Mouse (Mus musculus) hindbrain, embryonic 12.5 days (tissue): ENCODE results near the gene Eno2. TPM values are rescaled to one million over a fixed set of nuclear protein-coding genes. Genes with fewer than 3 reads are reported as not detected.

ENCODE experiments used
- ATAC-seq: fragments of 200-750 bp; cut with Nextera tagmentation; 2 replicates; pipeline ENCODE4 v1.8.0; 2017; ENCODE audit warnings: moderate TSS enrichment; ENCODE audit not compliant: low FRiP score
- H3K27ac ChIP-seq: fragments of 300-500 bp; sonication (generic); 2 replicates; pipeline ENCODE4 v1.5.1; 2016; ENCODE audit warnings: mild to moderate bottlenecking
- H3K27me3 ChIP-seq: fragments of 300-500 bp; sonication (generic); 2 replicates; pipeline ENCODE4 v1.6.1; 2016; ENCODE audit warnings: mild to moderate bottlenecking
- H3K36me3 ChIP-seq: fragments of 300-500 bp; sonication (generic); 2 replicates; pipeline ENCODE4 v1.6.1; 2016; ENCODE audit warnings: mild to moderate bottlenecking
- H3K4me1 ChIP-seq: fragments of 300-500 bp; sonication (generic); 2 replicates; pipeline ENCODE4 v1.6.1; 2016
- H3K4me2 ChIP-seq: fragments of 300-500 bp; sonication (generic); replicated peaks from 2 replicates; pipeline ENCODE4 v1.6.1; 2016; ENCODE audit warnings: mild to moderate bottlenecking
- H3K4me3 ChIP-seq: fragments of 300-500 bp; sonication (generic); 2 replicates; pipeline ENCODE4 v1.5.1; 2016; ENCODE audit warnings: mild to moderate bottlenecking
- H3K9ac ChIP-seq: fragments of 300-500 bp; sonication (generic); 2 replicates; pipeline ENCODE4 v1.6.1; 2016; ENCODE audit warnings: mild to moderate bottlenecking, moderate library complexity
- H3K9me3 ChIP-seq: fragments of 300-500 bp; sonication (generic); replicated peaks from 2 replicates; pipeline ENCODE4 v1.6.1; 2016; ENCODE audit warnings: mild to moderate bottlenecking
- WGBS: fragments of 180-500 bp; shearing (Covaris S2); methylation state at CpG from one replicate; pipeline ENCODE4 v1.1.7; 2016; 5-methylcytosine and 5-hydroxymethylcytosine counted together
- polyA plus RNA-seq: library from polyadenylated mRNA; unstranded; fragments of >200 nt; fragmentation: Nextera tagmentation; extraction: Ambion mirVana; gene quantifications from 2 replicates; pipeline ENCODE4 v1.2.1, GENCODE M21; 2016

The Eno2 gene
- polyA plus RNA-seq, 1 experiment from 2014 or later, result 18.7 TPM

DNA sequence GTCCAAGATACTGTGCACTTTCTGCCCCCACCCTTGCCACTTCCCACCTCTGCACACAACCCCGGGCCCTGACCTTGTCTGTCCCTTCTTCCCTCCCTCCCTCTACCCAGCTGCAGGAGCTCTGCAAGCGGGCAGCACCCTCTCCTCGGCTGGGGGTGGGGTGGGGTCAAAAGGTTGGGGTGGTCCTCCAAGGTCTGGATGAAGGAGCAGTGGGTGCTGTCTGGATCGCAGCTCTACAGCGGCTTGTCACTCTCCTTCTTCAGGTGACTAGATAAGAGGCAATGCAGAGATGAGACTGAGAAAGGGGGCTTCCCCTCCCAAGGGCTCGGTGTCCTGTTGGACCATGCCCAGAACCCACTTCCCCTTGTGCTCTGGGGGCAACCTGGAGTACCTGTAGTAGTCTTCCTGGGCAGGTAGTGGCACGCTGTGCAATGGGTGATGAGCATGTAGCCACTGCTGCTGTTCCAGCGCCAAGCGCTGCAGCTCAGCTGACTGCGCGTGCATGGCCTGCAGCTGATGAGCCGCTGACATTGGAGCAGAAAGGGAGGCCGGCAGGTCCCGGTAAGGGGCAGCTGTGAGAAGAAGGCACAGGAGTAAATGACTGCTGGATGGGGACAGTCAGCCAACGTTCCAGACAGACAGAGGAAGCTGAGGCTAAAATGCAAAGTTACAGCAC is 26.5 kb downstream of the Eno2 start:
- Histone ChIP-seq H3K9me3 (no peaks in the 10 kb centered on the region), H3K4me3 (no peak overlapping the region), H3K27me3 (no peaks in the 10 kb centered on the region), H3K36me3 (peaks cover 43% of the 10 kb centered on the region), H3K27ac (peak overlapping the region; percentile 23; the same call in 1 of the 2 replicates), H3K4me1 (peaks cover 50% of the 10 kb centered on the region), H3K4me2 (no peak overlapping the region), H3K9ac (no peak overlapping the region)
- no peak for ATAC-seq
- WGBS, result 93% methylated on average over 15 of the region's 15 CpGs

GRCm38 (mm10) chr6:124741842-124742241 is 27.6 kb downstream of the Eno2 start:
- no peaks in the 10 kb centered on the region for H3K27me3 ChIP-seq
- peaks cover 47% of the 10 kb centered on the region for H3K4me1 ChIP-seq
- ATAC-seq, result no peak
- H3K4me2 ChIP-seq, result peak overlapping the region; percentile 78
- H3K27ac ChIP-seq, result peak overlapping the region; percentile 100
- H3K36me3 ChIP-seq, result peaks cover 31% of the 10 kb centered on the region
- H3K9me3 ChIP-seq, result no peaks in the 10 kb centered on the region
- peak overlapping the region; percentile 94 for H3K9ac ChIP-seq
- H3K4me3 ChIP-seq, result peak overlapping the region; percentile 66
- 75% methylated on average over 3 of the region's 3 CpGs for WGBS

DNA sequence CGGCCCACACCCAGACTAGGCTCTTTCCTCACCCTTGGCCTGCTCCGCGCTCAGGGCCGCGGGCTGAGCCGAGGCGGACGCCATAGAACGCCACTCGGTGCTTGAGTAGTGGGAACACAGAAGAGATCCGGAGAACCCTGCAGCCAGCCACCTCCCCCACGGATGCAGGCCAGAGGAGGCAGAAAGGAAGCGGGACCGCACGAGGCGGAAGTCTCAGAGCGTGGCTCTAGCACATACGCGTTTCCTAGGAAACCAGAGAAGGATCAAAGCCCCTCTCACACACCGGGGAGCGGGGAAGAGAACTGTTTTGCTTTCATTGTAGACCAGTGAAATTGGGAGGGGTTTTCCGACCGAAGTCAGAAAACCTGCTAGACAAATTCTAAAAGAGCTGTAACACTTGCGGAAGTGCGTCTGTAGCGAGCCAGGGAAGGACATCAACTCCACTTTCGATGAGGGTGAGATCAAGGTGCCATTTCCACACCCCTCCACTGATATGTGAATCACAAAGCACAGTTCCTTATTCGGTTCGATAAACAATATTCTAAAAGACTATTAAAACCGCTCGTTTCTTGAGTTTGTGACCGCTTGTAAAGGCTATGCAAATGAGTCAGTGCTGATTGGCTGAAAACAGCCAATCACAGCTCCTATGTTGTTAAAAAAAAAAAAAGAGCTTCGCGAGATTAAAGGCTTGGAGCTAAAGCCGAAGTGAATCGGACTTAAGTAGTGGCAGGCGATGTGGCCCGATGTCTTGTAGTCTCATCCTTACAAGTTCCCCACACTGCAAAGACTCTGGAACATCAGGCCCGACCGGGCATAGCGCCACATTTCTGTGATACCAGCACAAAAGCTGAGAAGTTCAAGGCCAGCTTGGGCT is 28.3 kb downstream of the Eno2 start, which contains the start of gene Grcc10:
TSS of gene Grcc10 (minus strand) at position 487 of the 874 bp plus-strand sequence.
- H3K9ac ChIP-seq, result peak within 1 kb of the TSS; percentile 94
- H3K9me3 ChIP-seq, result no peaks in the 10 kb centered on the region
- peak within 1 kb of the TSS; percentile 78 for H3K4me2 ChIP-seq
- ATAC-seq, result peak; percentile 82
- peak within 1 kb of the TSS; percentile 100 for H3K27ac ChIP-seq
- H3K36me3 ChIP-seq, result peaks cover 27% of the 10 kb centered on the region
- no peaks in the 10 kb centered on the region for H3K27me3 ChIP-seq
- peaks cover 40% of the 10 kb centered on the region for H3K4me1 ChIP-seq
- peak within 1 kb of the TSS; percentile 66 for H3K4me3 ChIP-seq
- whole genome bisulfite sequencing, result under 1% methylated on average over 41 of the region's 41 CpGs

DNA sequence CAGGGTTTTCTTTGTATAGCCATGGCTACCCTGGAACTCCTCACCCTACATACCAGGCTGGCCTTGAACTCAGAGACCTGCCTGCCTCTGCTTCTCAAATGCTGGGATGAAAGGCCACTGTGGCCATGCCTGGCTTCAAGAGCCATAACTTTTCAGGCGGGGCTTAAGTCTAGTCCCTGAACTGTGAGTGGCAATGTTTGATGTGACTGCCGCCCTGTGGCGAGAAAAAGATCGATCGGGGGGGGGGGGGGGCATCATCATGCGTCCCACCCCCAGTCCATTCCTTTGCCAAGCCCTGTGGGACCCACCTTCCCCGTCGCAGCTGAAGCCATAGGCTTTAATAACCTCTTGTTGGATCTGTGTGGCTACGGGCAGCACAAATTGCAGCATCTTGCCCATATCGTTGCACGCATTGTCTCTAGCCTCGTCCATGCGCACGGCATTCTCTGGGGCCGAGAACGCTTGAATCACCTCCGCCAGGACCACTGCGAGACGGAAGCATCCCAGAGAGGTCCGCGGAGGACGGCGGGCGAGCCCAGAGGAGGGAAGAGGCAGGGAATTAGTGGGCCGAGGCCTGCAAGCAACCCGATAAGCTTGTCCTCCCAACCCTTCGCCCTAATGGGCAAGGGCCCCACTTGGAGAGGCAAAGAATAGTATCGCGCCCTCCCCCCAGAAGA is 29.1 kb downstream of the Eno2 start:
- ATAC-seq, result peak; percentile 21
- peak overlapping the region; percentile 100 for H3K27ac ChIP-seq
- peaks cover 27% of the 10 kb centered on the region for H3K36me3 ChIP-seq
- peak overlapping the region; percentile 66 for H3K4me3 ChIP-seq
- H3K9me3 ChIP-seq, result no peaks in the 10 kb centered on the region
- peaks cover 35% of the 10 kb centered on the region for H3K4me1 ChIP-seq
- no peaks in the 10 kb centered on the region for H3K27me3 ChIP-seq
- peak overlapping the region; percentile 94 for H3K9ac ChIP-seq
- under 1% methylated on average over 29 of the region's 29 CpGs for WGBS
- H3K4me2 ChIP-seq, result peak overlapping the region; percentile 78

GRCm38 (mm10) chr6:124739231-124739796 is 30.2 kb downstream of the Eno2 start:
- ATAC-seq, result no peak
- H3K9ac ChIP-seq, result no peak overlapping the region
- peak overlapping the region; percentile 78; the same call in 1 of the 2 replicates for H3K4me2 ChIP-seq
- H3K36me3 ChIP-seq, result peaks cover 18% of the 10 kb centered on the region
- H3K4me3 ChIP-seq, result peak overlapping the region; percentile 66; the same call in 1 of the 2 replicates
- no peaks in the 10 kb centered on the region for H3K27me3 ChIP-seq
- WGBS, result 87% methylated on average over 10 of the region's 10 CpGs
- H3K4me1 ChIP-seq, result peaks cover 29% of the 10 kb centered on the region
- H3K9me3 ChIP-seq, result no peaks in the 10 kb centered on the region
- no peak overlapping the region for H3K27ac ChIP-seq

DNA sequence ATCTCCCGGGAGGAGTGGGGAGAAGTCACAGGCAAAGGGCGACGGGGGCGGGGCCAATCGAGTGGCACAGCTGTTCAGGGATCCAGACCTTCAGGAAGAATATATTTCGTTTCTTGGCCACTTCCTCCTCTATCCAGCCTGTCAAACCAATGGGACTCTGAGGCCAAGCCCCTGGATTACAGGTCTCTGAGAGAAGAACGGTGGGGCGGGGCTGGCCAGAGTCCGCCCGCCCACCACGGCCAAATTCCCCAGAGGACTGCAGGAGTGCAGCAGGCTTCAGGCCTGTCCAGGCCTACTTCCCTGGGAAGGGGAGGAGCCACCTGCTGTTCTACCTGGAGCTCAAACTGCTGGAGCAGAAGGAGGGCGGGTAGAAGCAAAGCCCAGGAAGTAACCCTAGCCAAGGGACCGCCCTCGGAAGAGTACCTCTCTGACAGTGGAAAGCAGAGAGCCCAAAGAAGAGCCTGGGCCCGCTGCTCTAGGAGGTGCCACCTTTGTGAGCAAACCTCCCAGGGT is 30.9 kb downstream of the Eno2 start, which contains the start of gene Ptpn6:
TSS of gene Ptpn6 (minus strand) at position 204 of the 513 bp plus-strand sequence.
- peak within 1 kb of the TSS; percentile 47 for H3K9ac ChIP-seq
- H3K4me1 ChIP-seq, result peaks cover 29% of the 10 kb centered on the region
- no peak within 1 kb of the TSS for H3K4me3 ChIP-seq
- peaks cover 11% of the 10 kb centered on the region for H3K36me3 ChIP-seq
- H3K9me3 ChIP-seq, result no peaks in the 10 kb centered on the region
- ATAC-seq, result no peak
- H3K27me3 ChIP-seq, result no peaks in the 10 kb centered on the region
- H3K4me2 ChIP-seq, result peak within 1 kb of the TSS; percentile 78; the same call in 1 of the 2 replicates
- WGBS, result 34% methylated on average over 15 of the region's 15 CpGs
- peak within 1 kb of the TSS; percentile 55 for H3K27ac ChIP-seq

DNA sequence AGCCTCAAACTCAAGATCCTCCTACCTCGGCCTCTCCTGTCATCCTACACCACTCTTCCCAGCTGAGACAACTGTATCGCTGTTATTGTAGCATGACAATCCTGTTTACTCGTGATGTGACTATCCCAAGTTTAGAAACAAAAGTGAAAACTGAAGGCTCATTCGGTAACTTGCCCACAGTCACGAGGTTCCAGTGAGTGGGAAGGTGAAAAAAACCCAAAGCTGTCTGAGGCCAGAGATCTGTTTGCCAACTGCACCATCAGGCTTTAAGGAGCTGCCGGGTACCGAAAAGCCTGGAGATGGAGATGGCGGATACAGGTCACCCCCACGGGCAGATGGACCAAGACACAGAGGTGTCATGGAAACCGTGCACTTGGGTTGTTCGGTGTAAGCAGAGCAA is 32.4 kb downstream of the Eno2 start:
- H3K36me3 ChIP-seq, result no peaks in the 10 kb centered on the region; the same call in 1 of the 2 replicates
- H3K9me3 ChIP-seq, result no peaks in the 10 kb centered on the region
- no peak overlapping the region for H3K4me2 ChIP-seq
- H3K4me3 ChIP-seq, result no peak overlapping the region
- H3K27me3 ChIP-seq, result no peaks in the 10 kb centered on the region
- H3K27ac ChIP-seq, result no peak overlapping the region
- H3K4me1 ChIP-seq, result peaks cover 39% of the 10 kb centered on the region
- WGBS, result 93% methylated on average over 11 of the region's 11 CpGs
- no peak for ATAC-seq
- no peak overlapping the region for H3K9ac ChIP-seq

GRCm38 (mm10) chr6:124734417-124734816 is 35.1 kb downstream of the Eno2 start:
- Histone ChIP-seq H3K36me3 (no peaks in the 10 kb centered on the region; the same call in 1 of the 2 replicates), H3K9me3 (no peaks in the 10 kb centered on the region), H3K4me2 (no peak overlapping the region), H3K27ac (no peak overlapping the region), H3K9ac (no peak overlapping the region), H3K27me3 (no peaks in the 10 kb centered on the region), H3K4me3 (no peak overlapping the region), H3K4me1 (peaks cover 26% of the 10 kb centered on the region)
- ATAC-seq, result no peak
- 92% methylated on average over 3 of the region's 3 CpGs for WGBS

DNA sequence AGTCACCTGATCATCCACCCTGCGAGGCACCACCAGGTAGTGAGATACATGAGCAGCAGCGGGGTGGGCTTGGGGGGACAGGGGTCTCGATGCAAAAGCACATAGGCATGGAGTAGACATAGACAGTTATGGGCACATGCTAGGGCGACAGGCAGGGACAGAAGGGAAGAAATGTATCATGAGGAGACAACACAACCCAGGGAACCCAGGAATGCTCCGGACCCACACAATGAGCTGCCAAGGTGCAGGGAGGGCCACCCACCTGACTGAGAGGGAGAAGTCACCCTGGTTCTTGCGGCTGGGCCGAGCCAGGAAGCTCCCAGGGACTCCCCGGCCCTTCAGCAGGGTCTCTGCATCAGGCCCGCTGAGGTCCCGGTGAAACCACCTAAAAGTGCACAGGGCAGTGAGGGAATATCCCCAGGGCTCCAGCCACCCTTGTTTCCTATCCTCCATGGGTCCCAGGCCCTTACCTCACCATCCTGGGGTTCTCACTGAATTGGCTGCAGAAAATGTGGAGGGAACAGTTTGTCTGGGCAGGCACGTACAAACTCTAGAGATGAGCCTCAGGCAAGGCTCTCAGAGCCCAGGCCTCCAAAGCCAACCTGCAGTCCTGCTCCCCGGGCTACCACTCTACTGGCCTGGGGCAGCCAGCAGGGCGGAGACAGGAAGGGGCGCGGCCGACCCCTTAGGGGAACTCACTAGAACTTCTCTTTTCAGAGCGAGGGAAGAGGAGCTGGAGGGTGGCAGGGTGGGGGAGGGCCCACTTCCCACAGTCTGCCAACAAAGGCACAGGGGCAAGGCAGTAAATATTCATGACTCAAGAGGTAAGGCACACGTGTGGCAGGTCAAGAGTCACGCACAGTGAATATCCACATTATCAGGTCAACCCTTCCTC is 36.8 kb downstream of the Eno2 start:
- Histone ChIP-seq H3K36me3 (no peaks in the 10 kb centered on the region), H3K27me3 (no peaks in the 10 kb centered on the region), H3K9ac (no peak overlapping the region), H3K4me2 (no peak overlapping the region), H3K4me1 (peaks cover 10% of the 10 kb centered on the region; the same call in 1 of the 2 replicates), H3K9me3 (no peaks in the 10 kb centered on the region), H3K27ac (no peak overlapping the region), H3K4me3 (no peak overlapping the region)
- WGBS, result 57% methylated on average over 19 of the region's 19 CpGs
- ATAC-seq, result no peak

- Histone ChIP-seq H3K9ac (no peak overlapping the region), H3K36me3 (no peaks in the 10 kb centered on the region), H3K27me3 (no peaks in the 10 kb centered on the region), H3K27ac (no peak overlapping the region), H3K4me2 (no peak overlapping the region), H3K9me3 (no peaks in the 10 kb centered on the region), H3K4me3 (no peak overlapping the region), H3K4me1 (peaks cover 10% of the 10 kb centered on the region; the same call in 1 of the 2 replicates)
- 87% methylated on average over 7 of the region's 7 CpGs for WGBS
- no peak for ATAC-seq
Observed at GRCm38 (mm10) chr6:124731038-124731437, 38.4 kb downstream of the Eno2 start.
